Mouse (Mus musculus): ENCODE measurements around the gene Pbx2.

The Pbx2 gene

GRCm38 (mm10) chr17:34604061-34604508 lies 13.0 kb downstream of the Pbx2 start, which contains the start of gene Agpat1:
Agpat1 (plus strand) TSS chr17:34604262.
- peak; percentile 98 for DNase-seq

DNA sequence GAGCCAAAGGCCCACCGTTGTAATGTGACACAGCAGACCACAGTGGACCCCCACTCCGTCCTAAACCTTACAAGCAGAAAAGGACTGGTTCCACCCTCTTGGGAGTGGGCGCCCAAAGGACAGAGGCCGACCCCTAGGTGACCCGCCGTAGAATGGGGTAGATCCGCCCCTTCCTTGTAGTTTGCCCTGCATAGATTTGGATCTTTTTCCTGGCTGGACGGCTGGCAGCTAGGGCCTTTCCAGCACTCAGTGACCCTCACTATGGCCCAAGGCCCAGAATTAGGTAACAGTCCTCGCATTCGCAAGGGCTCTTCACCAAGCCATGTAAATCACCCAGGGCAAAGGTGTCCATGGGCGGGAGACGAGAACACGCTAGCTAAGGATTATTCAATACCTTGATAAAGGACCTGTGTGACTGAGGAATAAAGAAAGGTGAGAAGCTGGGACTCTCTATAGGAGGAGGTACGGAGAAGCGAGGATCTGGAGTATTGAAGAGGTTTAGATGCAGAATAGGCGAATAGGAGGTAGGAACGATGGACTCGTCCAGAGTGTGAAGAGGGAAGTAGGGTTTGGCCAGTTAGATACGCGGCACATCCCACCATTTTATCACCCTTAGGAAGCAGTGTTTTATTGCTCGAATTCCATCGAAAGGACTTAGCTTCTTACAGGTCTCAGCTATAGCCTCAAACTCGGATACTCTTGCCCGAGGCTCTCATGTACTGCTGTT lies 13.6 kb downstream of the Pbx2 start:
- DNase-seq: no peak

DNA sequence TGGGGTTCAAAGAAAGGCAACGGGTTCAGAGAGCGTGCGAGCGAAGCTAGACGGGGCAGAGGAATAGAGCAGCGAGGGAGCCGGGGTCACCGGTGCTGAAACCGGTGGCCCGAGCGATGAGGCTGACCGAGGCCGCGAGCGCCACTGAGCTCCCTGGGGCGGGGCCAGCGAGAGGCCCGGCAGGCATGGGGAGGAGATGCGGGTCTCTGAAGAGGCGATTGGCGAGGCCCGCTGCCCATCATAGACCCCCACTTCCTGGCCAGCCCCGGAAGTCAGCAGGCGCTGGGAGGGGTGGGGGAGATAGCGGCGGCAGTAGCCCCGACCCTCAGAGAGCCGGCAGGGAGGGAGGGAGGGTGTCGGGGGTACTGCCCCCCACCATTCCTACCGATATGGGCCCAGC lies 14.5 kb downstream of the Pbx2 start:
- DNase-seq: peak; percentile 96

GRCm38 (mm10) chr17:34606186-34607039 lies 15.3 kb downstream of the Pbx2 start:
- peak; percentile 48 for DNase-seq

GRCm38 (mm10) chr17:34607997-34608396 lies 16.9 kb downstream of the Pbx2 start:
- DNase-seq: no peak

GRCm38 (mm10) chr17:34611050-34611449 lies 20.0 kb downstream of the Pbx2 start:
- no peak for DNase-seq

DNA sequence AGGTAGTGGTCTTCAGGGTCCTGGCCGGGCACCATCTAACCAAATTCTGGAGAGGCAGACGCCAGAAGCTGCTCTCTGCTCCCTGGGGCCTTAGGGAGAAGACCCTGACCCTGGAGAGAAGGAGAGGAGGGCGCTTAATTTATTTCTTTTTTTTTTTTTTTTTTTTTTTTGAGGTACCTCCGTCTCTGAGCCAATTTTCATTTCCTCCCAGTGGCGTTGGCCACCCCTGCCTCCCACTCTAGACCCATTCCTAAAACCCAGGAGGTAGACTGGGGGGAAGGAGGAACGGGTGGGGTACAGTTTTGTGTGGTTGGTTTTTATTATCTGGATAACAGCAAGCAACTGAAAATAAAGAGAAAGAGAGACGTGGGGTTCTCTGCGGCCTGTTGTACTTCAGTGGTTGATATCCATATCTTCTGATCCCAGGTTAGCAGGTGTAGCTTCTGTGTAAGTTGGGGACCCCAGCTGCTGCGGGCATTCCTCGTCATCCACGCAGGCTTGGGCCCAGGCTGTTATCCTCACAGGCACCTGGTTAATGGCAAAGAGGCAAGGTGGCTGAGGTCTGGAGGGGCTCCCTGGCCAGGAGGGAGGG lies 22.1 kb downstream of the Pbx2 start:
- no peak for DNase-seq

DNA sequence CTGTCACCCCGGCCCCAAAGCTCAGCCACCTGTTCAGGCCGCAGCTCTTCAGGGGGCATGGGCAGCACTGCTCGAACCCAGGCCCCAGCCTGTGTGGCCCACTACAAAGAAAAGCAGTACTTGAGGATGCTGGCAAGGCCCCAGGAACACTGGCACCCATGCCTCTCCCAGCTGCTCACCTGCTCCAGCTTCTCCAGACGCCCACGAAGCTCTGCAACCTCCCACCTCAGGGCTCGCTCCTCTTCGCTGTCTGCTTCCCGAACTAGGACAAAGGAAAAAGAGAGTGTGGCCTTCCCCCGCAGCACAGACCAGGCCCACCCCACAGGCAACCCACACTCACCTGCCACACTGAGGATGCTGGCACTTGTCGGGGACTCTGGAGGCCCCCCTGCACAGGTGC lies 22.8 kb downstream of the Pbx2 start:
- DNase-seq: no peak

DNA sequence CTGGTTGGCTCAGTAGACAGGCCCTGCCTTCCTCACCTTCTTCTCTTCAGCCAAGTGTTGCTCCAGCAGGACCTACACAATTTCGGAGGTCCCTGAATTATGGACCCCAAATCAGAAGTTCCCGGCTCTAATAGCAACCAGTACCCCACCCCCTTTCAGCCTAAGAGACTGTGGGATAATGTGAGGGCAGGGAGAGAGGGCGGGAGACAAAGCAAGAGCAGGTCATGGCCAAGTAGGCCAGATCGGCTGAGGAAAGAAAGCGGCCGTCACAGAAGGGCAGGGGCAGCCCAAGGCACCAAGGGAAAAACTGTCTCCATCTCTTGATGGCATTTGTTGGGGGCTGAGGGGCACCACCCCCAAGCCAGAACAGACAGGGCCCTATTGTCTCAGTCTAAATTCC lies 24.8 kb downstream of the Pbx2 start, which contains the start of gene Egfl8:
Gene Egfl8 (minus strand): TSS at position 101 of the 400 bp plus-strand sequence.
- DNase-seq: no peak

GRCm38 (mm10) chr17:34618999-34619398 lies 27.9 kb downstream of the Pbx2 start:
- peak; percentile 58 for DNase-seq

- no peak for DNase-seq
Measured at GRCm38 (mm10) chr17:34621006-34621405, 29.9 kb downstream of the Pbx2 start.

- DNase-seq: no peak
Measured at GRCm38 (mm10) chr17:34623161-34623560, 32.1 kb downstream of the Pbx2 start.

- no peak for DNase-seq
Measured at GRCm38 (mm10) chr17:34624981-34625380, 33.9 kb downstream of the Pbx2 start.

- DNase-seq: no peak
Measured at GRCm38 (mm10) chr17:34626062-34626772, 35.2 kb downstream of the Pbx2 start.

GRCm38 (mm10) chr17:34626773-34627092 lies 35.7 kb downstream of the Pbx2 start:
- peak; percentile 43 for DNase-seq

DNA sequence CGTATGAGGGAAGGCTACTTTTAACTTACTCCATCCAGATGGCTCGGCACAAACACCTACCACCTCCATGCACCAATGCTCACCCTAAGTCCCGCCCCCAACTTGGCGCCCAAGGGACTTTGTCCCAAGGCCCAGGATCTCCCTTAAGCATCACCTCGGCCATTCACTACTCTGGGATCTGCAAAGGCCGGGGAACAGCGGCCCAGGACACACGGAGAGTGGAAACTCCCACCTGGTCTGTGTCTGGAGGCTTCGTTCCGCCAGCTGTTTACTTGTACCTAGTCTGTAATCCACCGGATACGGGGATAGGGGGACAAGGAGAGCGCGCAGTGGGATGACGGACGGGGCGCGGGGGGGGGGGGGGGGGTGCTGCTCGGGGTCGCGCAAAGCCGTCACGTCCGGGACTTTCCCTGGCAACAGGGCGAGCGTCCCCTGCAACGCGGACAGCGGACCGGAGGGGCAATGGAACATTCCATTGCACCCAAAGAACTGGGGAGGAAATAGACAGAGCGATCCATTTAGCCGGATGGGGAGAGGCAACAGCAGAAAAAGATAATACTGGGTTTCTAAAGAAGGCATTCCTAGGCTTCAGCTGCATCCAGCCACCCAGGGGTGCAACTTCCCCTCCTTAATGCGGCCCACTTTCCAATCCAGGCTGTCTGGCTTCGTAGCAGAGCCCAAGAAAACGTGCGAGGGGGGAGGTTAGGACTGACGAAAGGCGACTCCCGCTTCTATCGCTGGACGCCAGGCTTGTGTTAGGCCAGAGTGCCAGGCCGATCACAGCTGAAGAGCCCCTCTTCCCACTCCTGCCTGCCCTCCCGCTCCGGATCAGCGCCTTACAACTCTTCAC lies 36.3 kb downstream of the Pbx2 start:
- peak; percentile 84 for DNase-seq

DNA sequence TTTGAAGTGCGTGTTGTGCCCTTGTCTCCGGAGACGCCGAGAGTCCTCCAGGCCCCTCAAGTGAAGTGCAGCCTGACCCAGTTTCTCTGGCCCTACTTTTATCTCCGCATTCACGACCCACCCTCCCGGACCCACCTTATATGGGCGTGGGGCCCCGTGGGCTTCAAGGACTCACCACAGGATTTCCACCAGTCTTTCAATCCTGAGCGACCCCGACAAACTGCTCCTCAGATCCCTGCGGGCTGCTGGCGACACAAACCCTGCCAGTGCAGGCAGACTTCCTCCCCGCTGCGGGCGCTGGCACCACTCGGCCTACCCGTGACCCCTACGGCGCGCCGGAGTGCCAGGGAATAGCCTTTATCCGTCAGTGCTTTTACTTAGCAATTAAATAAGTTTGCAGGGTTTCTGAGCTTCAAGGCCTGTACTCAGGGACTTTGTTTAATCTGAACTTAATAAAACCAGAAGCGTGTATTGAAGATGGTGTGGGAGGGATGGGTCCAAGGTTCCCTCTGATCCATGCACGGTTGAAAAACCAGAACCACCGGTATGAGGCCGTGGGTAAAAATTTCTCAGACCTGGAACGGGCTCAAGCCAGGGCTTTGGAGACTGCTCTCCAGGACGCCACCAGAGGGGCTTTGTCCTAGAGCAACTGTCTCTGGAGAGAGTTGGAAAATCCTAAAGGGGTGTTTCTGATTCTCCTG lies 37.0 kb downstream of the Pbx2 start, which contains the start of gene Ppt2:
Gene Ppt2 (minus strand): TSS at position 568 of the 701 bp plus-strand sequence.
- DNase-seq: peak; percentile 79

DNA sequence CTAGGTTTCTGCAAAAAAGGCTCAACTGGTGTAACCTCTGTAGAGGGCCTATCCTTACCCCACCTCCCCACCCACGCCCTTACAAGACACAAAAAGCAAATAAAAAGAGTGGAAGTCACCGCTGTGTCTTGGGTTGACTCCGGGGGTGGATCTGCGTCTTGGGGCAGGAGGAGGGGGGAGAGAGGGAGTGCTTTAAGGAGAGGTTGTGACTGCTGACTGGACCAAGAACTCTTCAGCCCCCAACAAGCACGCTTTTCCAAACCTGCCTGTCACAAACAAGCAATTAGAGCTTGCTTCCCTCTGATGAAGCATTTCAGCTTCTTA lies 37.5 kb downstream of the Pbx2 start:
- no peak for DNase-seq

- peak; percentile 59 for DNase-seq
Measured at GRCm38 (mm10) chr17:34629221-34629751, 38.2 kb downstream of the Pbx2 start, which contains the start of gene Prrt1. Prrt1 (plus strand) TSS chr17:34629533.

GRCm38 (mm10) chr17:34629796-34630603 lies 38.9 kb downstream of the Pbx2 start:
- peak; percentile 61 for DNase-seq
